Comparison of ENCODE assay signal across 9 mouse cellular contexts in genomic region chrX:141721725-141722124, GRCm38 (mm10). TPM values are rescaled to one million over a fixed set of nuclear protein-coding genes. Genes with fewer than 3 reads are reported as not detected.
A peak's percentile ranks its signal among the peaks of the same experiment; 100 is the strongest.
DNase-seq lines count a peak whose midpoint lies in the region; ATAC-seq and TF ChIP-seq lines count a peak whose summit lies in the region.
"Had no signal": no experiment of that assay in that cellular context is flagged by ENCODE, and none has a peak within 500 bp of the region (broad histone marks: within the 10 kb centered on the region; RNA-seq: fewer than 3 reads in every experiment).

No protein-coding gene starts in this region.

- peak; percentile 24 to 33 for DNase-seq in cerebellum, postnatal 14 days
- DNase-seq in limb, embryonic 11.5 days (ENCODE audit: low spot score) = peak; percentile 34
- DNase-seq in right cerebral cortex, postnatal 25 days = no peak
- DNase-seq in ovary, adult 18-20 months (ENCODE audit: low spot score) = no peak

- H3K4me3 ChIP-seq in ES-Bruce4 (ENCODE audit: low read depth, low read length) = peak overlapping the region; percentile 16
- peak overlapping the region; percentile 37 for H3K4me3 ChIP-seq in forebrain, embryonic 15.5 days
- H3K4me3 ChIP-seq in limb, embryonic 11.5 days (ENCODE audit: low read depth, low read length) = peak overlapping the region; percentile 26
- H3K4me3 ChIP-seq in neural tube, embryonic 12.5 days = peak overlapping the region; percentile 23

- no peak for ATAC-seq in cerebellum, adult (ENCODE audit: insufficient number of reproducible peaks, low FRiP score, low TSS enrichment)
- ATAC-seq in forebrain, embryonic 15.5 days (replicated peaks) = no peak
- no peak for ATAC-seq in limb, embryonic 11.5 days (ENCODE audit: insufficient number of reproducible peaks, low FRiP score, low TSS enrichment, low read depth)
- no peak for ATAC-seq in neural tube, embryonic 12.5 days (ENCODE audit: low FRiP score, low read depth)

- no peak for TF ChIP-seq EP300 in ES-Bruce4 (IDR thresholded peaks at IDR 0.05; ENCODE audit: insufficient read depth, low read depth, low read length)

- H3K27me3 ChIP-seq in ES-Bruce4 (ENCODE audit: control insufficient read depth, insufficient read depth, low read length, poor library complexity, severe bottlenecking) = peaks cover 11% of the 10 kb centered on the region
- peaks cover 47% of the 10 kb centered on the region for H3K27me3 ChIP-seq in forebrain, embryonic 15.5 days
- H3K27me3 ChIP-seq in limb, embryonic 11.5 days (ENCODE audit: control insufficient read depth, insufficient read depth, low read length) = peaks cover 59% of the 10 kb centered on the region
- H3K27me3 ChIP-seq in neural tube, embryonic 12.5 days (replicated peaks) = peaks cover 58% of the 10 kb centered on the region

- no peak overlapping the region for H3K9ac ChIP-seq in ES-Bruce4 (ENCODE audit: low read depth, poor library complexity, severe bottlenecking)
- H3K9ac ChIP-seq in forebrain, embryonic 15.5 days (replicated peaks) = no peak overlapping the region
- H3K9ac ChIP-seq in limb, embryonic 11.5 days (ENCODE audit: low read length) = no peak overlapping the region
- H3K9ac ChIP-seq in neural tube, embryonic 12.5 days = no peak overlapping the region

- H3K9me3 ChIP-seq in ES-Bruce4 (replicated peaks; ENCODE audit: control insufficient read depth, insufficient read depth, low read length, poor library complexity, severe bottlenecking) = no peaks in the 10 kb centered on the region
- no peaks in the 10 kb centered on the region for H3K9me3 ChIP-seq in forebrain, embryonic 15.5 days
- H3K9me3 ChIP-seq in limb, embryonic 11.5 days (ENCODE audit: control insufficient read depth, low read length) = no peaks in the 10 kb centered on the region
- H3K9me3 ChIP-seq in neural tube, embryonic 12.5 days = no peaks in the 10 kb centered on the region

- H3K27ac ChIP-seq in ES-Bruce4 (ENCODE audit: insufficient read depth, low read length) = no peak overlapping the region
- H3K27ac ChIP-seq in forebrain, embryonic 15.5 days (replicated peaks) = no peak overlapping the region
- H3K27ac ChIP-seq in limb, embryonic 11.5 days (replicated peaks; ENCODE audit: low read depth, low read length) = no peak overlapping the region
- no peak overlapping the region for H3K27ac ChIP-seq in neural tube, embryonic 12.5 days

- peak overlapping the region; percentile 53 for H3K4me2 ChIP-seq in forebrain, embryonic 15.5 days (replicated peaks)
- H3K4me2 ChIP-seq in limb, embryonic 11.5 days (ENCODE audit: low read depth, severe bottlenecking) = peak overlapping the region; percentile 46
- H3K4me2 ChIP-seq in neural tube, embryonic 12.5 days (replicated peaks) = peak overlapping the region; percentile 57

- TF ChIP-seq CTCF in ES-Bruce4 (IDR thresholded peaks at IDR 0.05; ENCODE audit: low read depth, low read length) = no peak

- H3K4me1 ChIP-seq in ES-Bruce4 (ENCODE audit: control insufficient read depth, insufficient read depth, low read length) = no peaks in the 10 kb centered on the region
- peaks cover 27% of the 10 kb centered on the region for H3K4me1 ChIP-seq in forebrain, embryonic 15.5 days
- no peaks in the 10 kb centered on the region for H3K4me1 ChIP-seq in limb, embryonic 11.5 days (ENCODE audit: control insufficient read depth, insufficient read depth, low read length)
- H3K4me1 ChIP-seq in neural tube, embryonic 12.5 days = no peaks in the 10 kb centered on the region

- TF ChIP-seq POLR2A in ES-Bruce4 (IDR thresholded peaks at IDR 0.05; ENCODE audit: insufficient read depth, low read length) = no peak

- 22% methylated on average over 33 of the region's 33 CpGs for WGBS in forebrain, embryonic 15.5 days
- WGBS in limb, embryonic 11.5 days = 19% methylated on average over 33 of the region's 33 CpGs
- 18% methylated on average over 33 of the region's 33 CpGs for WGBS in neural tube, embryonic 12.5 days

- H3K36me3 ChIP-seq in ES-Bruce4 (ENCODE audit: control insufficient read depth, insufficient read depth, low read length, poor library complexity, severe bottlenecking) = no peaks in the 10 kb centered on the region
- no peaks in the 10 kb centered on the region for H3K36me3 ChIP-seq in forebrain, embryonic 15.5 days
- no peaks in the 10 kb centered on the region for H3K36me3 ChIP-seq in limb, embryonic 11.5 days (ENCODE audit: control insufficient read depth, insufficient read depth, low read length)
- no peaks in the 10 kb centered on the region for H3K36me3 ChIP-seq in neural tube, embryonic 12.5 days

RNA-seq across cellular contexts. Expression of gene Irs4, which starts 3.3 kb away (rescaled TPM):
- 0.87 and 1.6 TPM in 2 replicates for polyA plus RNA-seq in ES-Bruce4 (2011; ENCODE audit: insufficient read depth, insufficient read length, low read depth, missing spikeins)
- 0.83 and 1.2 TPM in 2 replicates for polyA plus RNA-seq in forebrain, embryonic 15.5 days (2015; fragmentation: Nextera tagmentation; extraction: Ambion mirVana)
- polyA plus RNA-seq in limb, embryonic 11.5 days (2014; fragmentation: Nextera tagmentation; extraction: Ambion mirVana) = 0.07 TPM in 1 of 2 replicates, not detected in the other
- polyA plus RNA-seq in neural tube, embryonic 12.5 days (2016; fragmentation: Nextera tagmentation; extraction: Ambion mirVana) = 0.08 and 0.11 TPM in 2 replicates
- polyA plus RNA-seq: C2C12 had no signal

Comparison
In these comparisons a context has a peak if more than half of its experiments do, and no peak if none do; other contexts are left out.
1. DNase-seq: peak in cerebellum, postnatal 14 days (2 of 2) and limb, embryonic 11.5 days (single experiment); none in right cerebral cortex, postnatal 25 days (single experiment) and ovary, adult 18-20 months (single experiment).
2. Peak in every context shown above with its lines, with median percentiles within 50 percentile points of each other: H3K4me3 ChIP-seq and H3K4me2 ChIP-seq.